Mouse (Mus musculus) neural tube, embryonic 15.5 days (tissue): ENCODE results near the gene Thada. TPM values are rescaled to one million over a fixed set of nuclear protein-coding genes. Genes with fewer than 3 reads are reported as not detected.

Experiments
- ATAC-seq: fragments of 200-750 bp; cut with Nextera tagmentation; 2 replicates; pipeline ENCODE4 v1.8.0; 2017; ENCODE audit warnings: mild to moderate bottlenecking, moderate TSS enrichment, moderate library complexity; ENCODE audit not compliant: low FRiP score
- H3K27ac ChIP-seq: fragments of 300-500 bp; sonication (generic); replicated peaks from 2 replicates; pipeline ENCODE4 v1.5.1; 2015; ENCODE audit warnings: mild to moderate bottlenecking, inconsistent platforms
- H3K27me3 ChIP-seq: fragments of 300-500 bp; sonication (generic); replicated peaks from 2 replicates; pipeline ENCODE4 v1.6.1; 2015; ENCODE audit warnings: inconsistent platforms
- H3K36me3 ChIP-seq: fragments of 300-500 bp; sonication (generic); 2 replicates; pipeline ENCODE4 v1.6.1; 2015; ENCODE audit warnings: inconsistent platforms
- H3K4me1 ChIP-seq: fragments of 300-500 bp; sonication (generic); 2 replicates; pipeline ENCODE4 v1.6.1; 2015; ENCODE audit warnings: inconsistent platforms
- H3K4me2 ChIP-seq: fragments of 300-500 bp; sonication (generic); 2 replicates; pipeline ENCODE4 v1.6.1; 2015; ENCODE audit warnings: inconsistent platforms, mild to moderate bottlenecking, moderate library complexity
- H3K4me3 ChIP-seq: fragments of 300-500 bp; sonication (generic); replicated peaks from 2 replicates; pipeline ENCODE4 v1.5.1; 2015; ENCODE audit warnings: mild to moderate bottlenecking, inconsistent platforms
- H3K9ac ChIP-seq: fragments of 300-500 bp; sonication (generic); replicated peaks from 2 replicates; pipeline ENCODE4 v1.6.1; 2015; ENCODE audit warnings: mild to moderate bottlenecking, inconsistent platforms
- H3K9me3 ChIP-seq: fragments of 300-500 bp; sonication (generic); replicated peaks from 2 replicates; pipeline ENCODE4 v1.6.1; 2016; ENCODE audit warnings: inconsistent platforms
- WGBS: fragments of 180-500 bp; shearing (Covaris S2); methylation state at CpG from one replicate; pipeline ENCODE4 v1.1.7; 2015; ENCODE audit warnings: mixed read lengths; 5-methylcytosine and 5-hydroxymethylcytosine counted together
- polyA plus RNA-seq: library from polyadenylated mRNA; unstranded; fragments of >200 nt; fragmentation: Nextera tagmentation; extraction: Ambion mirVana; gene quantifications from 2 replicates; pipeline ENCODE4 v1.2.1, GENCODE M21; 2015

Gene Thada
- polyA plus RNA-seq, 1 experiment from 2014 or later = 7.0 TPM

- H3K27ac ChIP-seq = no peak overlapping the region
- H3K4me1 ChIP-seq = no peaks in the 10 kb centered on the region
- no peaks in the 10 kb centered on the region for H3K27me3 ChIP-seq
- no peak overlapping the region for H3K4me3 ChIP-seq
- H3K36me3 ChIP-seq = no peaks in the 10 kb centered on the region
- H3K9me3 ChIP-seq = no peaks in the 10 kb centered on the region
- WGBS = 73% methylated on average over 3 of the region's 3 CpGs
- H3K9ac ChIP-seq = no peak overlapping the region
- H3K4me2 ChIP-seq = no peak overlapping the region
- no peak for ATAC-seq
Measured at GRCm38 (mm10) chr17:84497972-84498604, 32.1 kb upstream of the Thada start.

- WGBS = 15% methylated on average over 2 of the region's 2 CpGs
- H3K9ac ChIP-seq = no peak overlapping the region
Measured at GRCm38 (mm10) chr17:84497559-84497958, 31.6 kb upstream of the Thada start.

DNA sequence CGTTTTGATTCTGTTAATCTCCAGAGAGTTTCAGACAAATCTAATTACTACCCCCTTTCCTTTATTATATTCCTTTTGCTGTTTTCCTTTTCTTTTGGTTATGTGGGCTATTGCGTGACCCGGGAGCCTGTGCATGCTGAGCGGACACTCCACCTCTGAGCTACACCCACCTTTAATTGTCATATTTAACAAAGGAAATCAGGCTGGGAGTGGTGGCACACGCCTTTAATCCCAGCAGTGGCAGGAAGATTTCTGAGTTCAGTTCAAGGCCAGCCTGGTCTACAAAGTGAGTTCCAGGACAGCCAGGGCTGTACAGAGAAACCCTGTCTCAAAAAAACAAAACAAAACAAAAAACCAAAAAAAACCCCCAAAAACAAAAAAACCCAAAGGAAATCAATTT is 31.0 kb upstream of the Thada start:
- Histone ChIP-seq H3K9me3 (no peaks in the 10 kb centered on the region), H3K4me3 (no peak overlapping the region), H3K9ac (no peak overlapping the region), H3K4me1 (no peaks in the 10 kb centered on the region), H3K27me3 (no peaks in the 10 kb centered on the region), H3K27ac (no peak overlapping the region), H3K4me2 (no peak overlapping the region), H3K36me3 (no peaks in the 10 kb centered on the region)
- 77% methylated on average over 5 of the region's 5 CpGs for whole genome bisulfite sequencing
- no peak for ATAC-seq

More at GRCm38 (mm10) chr17:84497559-84497958, 31.6 kb upstream of the Thada start:
- H3K27me3 ChIP-seq = no peaks in the 10 kb centered on the region
- no peak overlapping the region for H3K4me2 ChIP-seq
- ATAC-seq = no peak
- H3K4me3 ChIP-seq = no peak overlapping the region
- H3K36me3 ChIP-seq = no peaks in the 10 kb centered on the region
- no peak overlapping the region for H3K27ac ChIP-seq
- H3K4me1 ChIP-seq = no peaks in the 10 kb centered on the region
- no peaks in the 10 kb centered on the region for H3K9me3 ChIP-seq

DNA sequence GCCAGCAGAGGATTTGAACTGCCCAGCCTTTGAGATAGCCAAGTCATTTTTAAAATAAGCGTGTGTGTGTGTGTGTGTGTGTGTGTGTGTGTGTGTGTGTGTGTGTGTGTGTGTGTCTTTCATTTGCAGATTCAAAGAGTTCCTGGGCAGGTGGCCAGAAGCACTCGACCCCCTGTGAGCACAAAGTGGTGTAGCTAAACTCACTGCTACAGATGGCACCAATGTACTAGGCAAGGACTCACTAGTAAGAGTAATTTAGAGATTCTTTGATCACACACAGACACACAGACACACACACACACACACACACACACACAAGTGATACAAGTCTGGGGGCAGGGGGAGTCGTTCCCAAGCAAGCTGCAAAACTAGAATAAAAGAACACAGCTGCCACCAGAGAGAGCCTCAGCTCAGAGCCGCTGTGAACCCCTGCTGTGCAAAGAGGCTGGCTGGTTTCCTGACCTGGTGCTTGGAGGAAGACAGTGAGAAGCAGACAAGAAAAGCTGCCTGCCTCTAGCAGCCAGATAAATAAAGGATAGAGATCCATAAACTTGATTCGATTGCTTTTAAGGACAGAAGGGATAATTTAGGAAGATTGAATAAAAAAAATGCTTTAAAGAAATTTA is 26.4 kb upstream of the Thada start:
- 19% methylated on average over 5 of the region's 5 CpGs for WGBS
- Histone ChIP-seq H3K27me3 (no peaks in the 10 kb centered on the region), H3K4me2 (no peak overlapping the region), H3K4me1 (no peaks in the 10 kb centered on the region), H3K4me3 (no peak overlapping the region), H3K36me3 (no peaks in the 10 kb centered on the region), H3K9me3 (no peaks in the 10 kb centered on the region), H3K9ac (no peak overlapping the region), H3K27ac (no peak overlapping the region)
- ATAC-seq = no peak

- Histone ChIP-seq H3K36me3 (no peaks in the 10 kb centered on the region), H3K9me3 (no peaks in the 10 kb centered on the region), H3K4me1 (no peaks in the 10 kb centered on the region), H3K27ac (no peak overlapping the region), H3K9ac (no peak overlapping the region), H3K27me3 (no peaks in the 10 kb centered on the region), H3K4me3 (no peak overlapping the region), H3K4me2 (no peak overlapping the region)
- 89% methylated on average over 2 of the region's 2 CpGs for WGBS
- no peak for ATAC-seq
Measured at GRCm38 (mm10) chr17:84487415-84487814, 21.4 kb upstream of the Thada start.

- no peak for ATAC-seq
- Histone ChIP-seq H3K9ac (no peak overlapping the region), H3K27ac (no peak overlapping the region), H3K27me3 (no peaks in the 10 kb centered on the region), H3K9me3 (no peaks in the 10 kb centered on the region), H3K4me1 (0 out of 2 replicates have a peak, but pooled peaks cover 4% of the 10 kb centered on the region), H3K36me3 (no peaks in the 10 kb centered on the region), H3K4me2 (no peak overlapping the region), H3K4me3 (no peak overlapping the region)
- WGBS = 77% methylated on average over 6 of the region's 6 CpGs
Measured at GRCm38 (mm10) chr17:84483673-84484320, 17.8 kb upstream of the Thada start.

GRCm38 (mm10) chr17:84482831-84483230 is 16.8 kb upstream of the Thada start:
- H3K4me1 ChIP-seq = 0 out of 2 replicates have a peak, but pooled peaks cover 4% of the 10 kb centered on the region
- ATAC-seq = no peak
- H3K36me3 ChIP-seq = no peaks in the 10 kb centered on the region
- no peak overlapping the region for H3K9ac ChIP-seq
- no peak overlapping the region for H3K4me2 ChIP-seq
- H3K4me3 ChIP-seq = no peak overlapping the region
- H3K27me3 ChIP-seq = no peaks in the 10 kb centered on the region
- no peak overlapping the region for H3K27ac ChIP-seq
- WGBS = 94% methylated on average over 3 of the region's 3 CpGs
- no peaks in the 10 kb centered on the region for H3K9me3 ChIP-seq

- WGBS = 36% methylated on average over 15 of the region's 15 CpGs
- no peaks in the 10 kb centered on the region for H3K27me3 ChIP-seq
- no peak for ATAC-seq
- H3K4me2 ChIP-seq = no peak overlapping the region
- H3K4me3 ChIP-seq = no peak overlapping the region
- H3K27ac ChIP-seq = no peak overlapping the region
- H3K9ac ChIP-seq = no peak overlapping the region
- 0 out of 2 replicates have a peak, but pooled peaks cover 4% of the 10 kb centered on the region for H3K4me1 ChIP-seq
- no peaks in the 10 kb centered on the region for H3K36me3 ChIP-seq
- no peaks in the 10 kb centered on the region for H3K9me3 ChIP-seq
Measured at GRCm38 (mm10) chr17:84480464-84481355, 14.7 kb upstream of the Thada start.

DNA sequence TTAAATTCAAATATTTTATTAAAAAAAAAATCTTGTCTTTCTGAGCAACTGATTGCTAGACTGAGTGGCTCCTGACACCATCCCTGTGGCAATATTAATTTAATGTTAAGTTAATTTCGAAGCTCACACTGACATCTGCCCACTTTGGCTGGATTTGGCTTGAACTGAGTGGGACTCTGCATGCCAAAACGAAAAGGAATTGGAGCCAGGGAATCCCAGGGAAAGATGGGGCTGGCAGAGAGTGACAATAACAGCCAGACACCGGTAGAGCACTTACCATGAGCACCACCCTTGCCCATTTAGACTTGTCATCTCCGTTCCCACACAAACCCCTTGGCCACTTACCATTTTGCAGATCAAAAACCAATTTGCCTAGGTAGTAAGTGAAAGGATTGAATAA is 12.3 kb upstream of the Thada start:
- no peaks in the 10 kb centered on the region for H3K36me3 ChIP-seq
- no peaks in the 10 kb centered on the region for H3K9me3 ChIP-seq
- no peaks in the 10 kb centered on the region for H3K27me3 ChIP-seq
- H3K4me2 ChIP-seq = no peak overlapping the region
- WGBS = 77% methylated on average over 4 of the region's 4 CpGs
- H3K4me3 ChIP-seq = no peak overlapping the region
- 0 out of 2 replicates have a peak, but pooled peaks cover 4% of the 10 kb centered on the region for H3K4me1 ChIP-seq
- no peak overlapping the region for H3K27ac ChIP-seq
- no peak overlapping the region for H3K9ac ChIP-seq
- no peak for ATAC-seq

DNA sequence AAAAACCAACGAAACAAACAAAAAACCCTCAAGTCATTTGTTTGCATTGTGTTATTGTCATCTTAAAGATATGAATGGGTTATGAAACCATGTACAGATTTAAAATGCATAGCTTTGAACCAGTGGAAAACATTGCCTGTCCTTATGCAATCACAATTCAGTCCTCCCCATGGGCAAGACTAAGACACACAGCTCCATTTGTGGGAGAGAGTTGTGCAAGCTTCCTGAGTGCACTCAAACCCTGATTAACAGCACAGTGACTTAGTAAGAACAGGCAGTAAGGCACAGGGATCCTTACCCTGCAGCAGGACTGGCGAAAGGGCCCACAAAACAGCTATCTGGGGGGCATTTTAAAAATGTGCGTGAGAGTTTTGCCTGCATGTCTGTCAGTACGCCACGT is 11.2 kb upstream of the Thada start:
- no peak overlapping the region for H3K4me2 ChIP-seq
- no peak overlapping the region for H3K9ac ChIP-seq
- H3K9me3 ChIP-seq = no peaks in the 10 kb centered on the region
- H3K27me3 ChIP-seq = no peaks in the 10 kb centered on the region
- 91% methylated on average over 5 of the region's 5 CpGs for WGBS
- H3K4me3 ChIP-seq = no peak overlapping the region
- H3K4me1 ChIP-seq = 0 out of 2 replicates have a peak, but pooled peaks cover 4% of the 10 kb centered on the region
- no peak overlapping the region for H3K27ac ChIP-seq
- ATAC-seq = no peak
- H3K36me3 ChIP-seq = no peaks in the 10 kb centered on the region

DNA sequence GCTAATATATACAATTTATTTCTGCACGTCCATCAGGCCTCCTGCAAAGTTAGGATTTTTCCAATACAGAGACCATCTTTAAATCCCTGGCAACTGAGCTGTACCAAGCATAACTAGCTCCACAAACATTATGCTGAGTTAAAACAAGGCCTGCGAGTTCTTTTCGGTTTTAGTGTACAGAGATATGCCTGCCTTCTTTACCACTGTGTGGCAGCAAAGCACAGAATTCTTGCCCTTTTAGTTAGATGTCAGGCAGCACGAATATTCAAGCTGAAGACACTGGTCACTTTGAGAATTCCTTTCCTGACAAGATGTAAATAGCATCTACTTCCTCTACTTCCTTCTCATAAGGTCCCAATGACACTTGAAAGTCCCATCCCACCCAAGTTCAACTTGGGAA is 8.3 kb upstream of the Thada start:
- Histone ChIP-seq H3K27ac (no peak overlapping the region), H3K4me2 (no peak overlapping the region), H3K27me3 (no peaks in the 10 kb centered on the region), H3K9ac (no peak overlapping the region), H3K9me3 (no peaks in the 10 kb centered on the region), H3K36me3 (no peaks in the 10 kb centered on the region), H3K4me1 (no peaks in the 10 kb centered on the region), H3K4me3 (no peak overlapping the region)
- 61% methylated on average over 4 of the region's 4 CpGs for WGBS
- ATAC-seq = no peak
